In the genomic region with DNA sequence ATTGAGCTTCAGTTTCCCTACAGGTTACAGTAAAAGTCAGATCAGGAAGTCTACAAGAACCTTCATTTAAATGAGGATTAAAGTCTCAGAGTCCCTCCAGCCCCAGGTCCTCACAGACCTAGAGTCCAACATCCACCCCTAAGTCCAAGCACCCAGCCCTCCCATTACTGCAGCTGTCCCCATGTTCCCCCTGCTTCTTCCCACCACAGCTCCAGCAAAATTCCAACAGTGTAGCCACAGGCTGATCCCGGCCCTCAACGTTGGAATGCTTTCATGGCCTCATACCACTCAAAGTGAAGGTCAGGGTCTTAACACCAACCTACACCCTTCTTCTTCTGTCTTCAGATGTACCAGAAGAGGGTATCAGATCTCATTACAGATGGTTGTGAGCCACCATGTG, we compare ENCODE assay signal across 17 mouse cellular contexts. TPM values are rescaled to one million over a fixed set of nuclear protein-coding genes. Genes with fewer than 3 reads are reported as not detected.
A peak's percentile ranks its signal among the peaks of the same experiment; 100 is the strongest.
DNase-seq lines count a peak whose midpoint lies in the region; ATAC-seq and TF ChIP-seq lines count a peak whose summit lies in the region.
"Had no signal": no experiment of that assay in that cellular context is flagged by ENCODE, and none has a peak within 500 bp of the region (broad histone marks: within the 10 kb centered on the region; RNA-seq: fewer than 3 reads in every experiment).

No protein-coding gene starts in this region.

- ATAC-seq in hindbrain, embryonic 15.5 days (ENCODE audit: low FRiP score, low read depth) = no peak
- ATAC-seq in liver, embryonic 12.5 days = no peak
- ATAC-seq in liver, postnatal 0 days = no peak
- ATAC-seq: intestine, postnatal 0 days had no signal

- H3K9me3 ChIP-seq in heart, embryonic 10.5 days = no peaks in the 10 kb centered on the region
- H3K9me3 ChIP-seq in hindbrain, embryonic 15.5 days = no peaks in the 10 kb centered on the region
- H3K9me3 ChIP-seq in hindbrain, embryonic 10.5 days = no peaks in the 10 kb centered on the region
- no peaks in the 10 kb centered on the region for H3K9me3 ChIP-seq in liver, embryonic 12.5 days (replicated peaks)
- no peaks in the 10 kb centered on the region for H3K9me3 ChIP-seq in liver, postnatal 0 days (ENCODE audit: low read length)
- H3K9me3 ChIP-seq: liver, embryonic 13.5 days; stomach, embryonic 15.5 days had no signal

- H3K27ac ChIP-seq in heart, embryonic 10.5 days = peak overlapping the region; percentile 70
- 0 out of 2 replicates have a peak overlapping the region, but pooled peaks have one; percentile 5 for H3K27ac ChIP-seq in hindbrain, embryonic 15.5 days (replicated peaks)
- no peak overlapping the region; the same call in 1 of the 2 replicates for H3K27ac ChIP-seq in hindbrain, embryonic 10.5 days
- H3K27ac ChIP-seq in liver, embryonic 12.5 days = peak overlapping the region; percentile 53; the same call in 1 of the 2 replicates
- peak overlapping the region; percentile 44; the same call in 1 of the 2 replicates for H3K27ac ChIP-seq in liver, postnatal 0 days (ENCODE audit: low read depth)
- H3K27ac ChIP-seq: hindbrain, embryonic 14.5 days; liver, embryonic 13.5 days; stomach, embryonic 15.5 days had no signal

- TF ChIP-seq CTCF in liver, postnatal 0 days (IDR thresholded peaks at IDR 0.05; ENCODE audit: low read depth) = no peak

- H3K4me1 ChIP-seq in heart, embryonic 10.5 days = peaks cover 92% of the 10 kb centered on the region
- H3K4me1 ChIP-seq in hindbrain, embryonic 15.5 days (replicated peaks) = peaks cover 19% of the 10 kb centered on the region
- peaks cover 50% of the 10 kb centered on the region for H3K4me1 ChIP-seq in hindbrain, embryonic 10.5 days (replicated peaks)
- H3K4me1 ChIP-seq in liver, embryonic 12.5 days = peaks cover 90% of the 10 kb centered on the region
- H3K4me1 ChIP-seq in liver, postnatal 0 days (ENCODE audit: insufficient read depth) = peaks cover 20% of the 10 kb centered on the region

- peaks cover 21% of the 10 kb centered on the region; the same call in 1 of the 2 replicates for H3K36me3 ChIP-seq in heart, embryonic 10.5 days
- no peaks in the 10 kb centered on the region for H3K36me3 ChIP-seq in hindbrain, embryonic 15.5 days
- peaks cover 6% of the 10 kb centered on the region for H3K36me3 ChIP-seq in hindbrain, embryonic 10.5 days
- H3K36me3 ChIP-seq in liver, embryonic 12.5 days = peaks cover 25% of the 10 kb centered on the region
- H3K36me3 ChIP-seq in liver, postnatal 0 days (replicated peaks; ENCODE audit: insufficient read depth, low read length) = 0 out of 2 replicates have a peak, but pooled peaks cover 4% of the 10 kb centered on the region
- H3K36me3 ChIP-seq: stomach, embryonic 15.5 days had no signal

- WGBS in heart, embryonic 10.5 days = 57% methylated on average over 2 of the region's 2 CpGs
- 94% methylated on average over 2 of the region's 2 CpGs for WGBS in hindbrain, embryonic 15.5 days
- 87% methylated on average over 2 of the region's 2 CpGs for WGBS in hindbrain, embryonic 10.5 days
- WGBS in liver, embryonic 12.5 days (ENCODE audit: insufficient replicate concordance) = 80% methylated on average over 2 of the region's 2 CpGs
- WGBS in liver, postnatal 0 days (ENCODE audit: insufficient replicate concordance) = 77% methylated on average over 2 of the region's 2 CpGs

- H3K4me3 ChIP-seq in heart, embryonic 10.5 days = no peak overlapping the region
- no peak overlapping the region for H3K4me3 ChIP-seq in hindbrain, embryonic 15.5 days
- no peak overlapping the region for H3K4me3 ChIP-seq in hindbrain, embryonic 10.5 days
- H3K4me3 ChIP-seq in liver, embryonic 12.5 days = no peak overlapping the region
- H3K4me3 ChIP-seq in liver, postnatal 0 days (ENCODE audit: low read depth, low read length) = no peak overlapping the region
- H3K4me3 ChIP-seq: erythroblast, embryonic 14.5 days; liver, embryonic 13.5 days; stomach, embryonic 15.5 days had no signal

- no peak for TF ChIP-seq EP300 in liver, postnatal 0 days (IDR thresholded peaks at IDR 0.05; ENCODE audit: low read depth)

- DNase-seq in heart, embryonic 10.5 days (ENCODE audit: low spot score) = no peak
- no peak for DNase-seq in heart, adult 18-20 months
- DNase-seq in hindbrain, embryonic 10.5 days (ENCODE audit: low spot score) = no peak
- no peak for DNase-seq in liver
- DNase-seq in liver, postnatal 0 days = no peak
- no peak for DNase-seq in adrenal gland, postnatal 4 days (ENCODE audit: low spot score in 2 of 2)
- DNase-seq: B cell, adult 2 months; layer of hippocampus, adult 9-11 months; liver, embryonic 13.5 days; lung, postnatal 10 days; thymus, postnatal 36 days had no signal

- H3K9ac ChIP-seq in hindbrain, embryonic 15.5 days = no peak overlapping the region
- no peak overlapping the region for H3K9ac ChIP-seq in liver, embryonic 12.5 days
- H3K9ac ChIP-seq in liver, postnatal 0 days (replicated peaks) = no peak overlapping the region
- H3K9ac ChIP-seq: hindbrain, embryonic 14.5 days; liver, embryonic 13.5 days; stomach, embryonic 15.5 days had no signal

- H3K4me2 ChIP-seq in hindbrain, embryonic 15.5 days = no peak overlapping the region
- no peak overlapping the region for H3K4me2 ChIP-seq in liver, embryonic 12.5 days
- no peak overlapping the region for H3K4me2 ChIP-seq in liver, postnatal 0 days (ENCODE audit: low read depth, low read length)
- H3K4me2 ChIP-seq: hindbrain, embryonic 14.5 days; liver, embryonic 13.5 days; stomach, embryonic 15.5 days had no signal

- H3K27me3 ChIP-seq in heart, embryonic 10.5 days (ENCODE audit: insufficient read depth, poor library complexity, severe bottlenecking) = no peaks in the 10 kb centered on the region
- no peaks in the 10 kb centered on the region for H3K27me3 ChIP-seq in hindbrain, embryonic 15.5 days
- H3K27me3 ChIP-seq in hindbrain, embryonic 10.5 days (ENCODE audit: insufficient read depth, poor library complexity, severe bottlenecking) = no peaks in the 10 kb centered on the region
- H3K27me3 ChIP-seq in liver, embryonic 12.5 days (replicated peaks) = no peaks in the 10 kb centered on the region
- H3K27me3 ChIP-seq in liver, postnatal 0 days (ENCODE audit: insufficient read depth, low read length) = no peaks in the 10 kb centered on the region
- H3K27me3 ChIP-seq: liver, embryonic 13.5 days; stomach, embryonic 15.5 days had no signal

RNA-seq across cellular contexts. Expression of gene Pitpnm2, which starts 37.9 kb away (rescaled TPM):
- 4.8 and 6.1 TPM in 2 replicates for polyA plus RNA-seq in heart, embryonic 10.5 days (2016; fragmentation: Nextera tagmentation; extraction: Ambion mirVana)
- 10 to 100 TPM; 36.8 to 38.9 TPM for total RNA-seq in heart, adult 18-20 months (2021)
- 10.8 and 11.5 TPM in 2 replicates for polyA plus RNA-seq in hindbrain, embryonic 15.5 days (2015; fragmentation: Nextera tagmentation; extraction: Ambion mirVana)
- 3.2 and 3.6 TPM in 2 replicates for polyA plus RNA-seq in hindbrain, embryonic 10.5 days (2016; fragmentation: Nextera tagmentation; extraction: Ambion mirVana)
- 2.5 and 3.7 TPM in 2 replicates for polyA plus RNA-seq in liver, embryonic 12.5 days (2016; fragmentation: Nextera tagmentation; extraction: Ambion mirVana)
- polyA plus RNA-seq in liver, postnatal 0 days (2015; fragmentation: Nextera tagmentation; extraction: Ambion mirVana) = 2.1 and 2.4 TPM in 2 replicates
- total RNA-seq in adrenal gland, postnatal 4 days (2021) = 10 to 100 TPM; 51.2 to 56.3 TPM
